Mouse (Mus musculus) fibroblast of lung, adult 2 months (primary cell): Measurements from ENCODE around the gene Nol12.

ENCODE experiments used
- DNase-seq: peaks from one replicate; pipeline ENCODE4 v3.0.0-alpha.2; 2011; ENCODE audit warnings: low read depth

Gene Nol12

GRCm38 (mm10) chr15:78990970-78991525 lies 56.3 kb downstream of the Nol12 start:
- no peak for DNase-seq

GRCm38 (mm10) chr15:78992235-78992634 lies 57.5 kb downstream of the Nol12 start:
- no peak for DNase-seq

GRCm38 (mm10) chr15:78992925-78993324 lies 58.2 kb downstream of the Nol12 start:
- DNase-seq: no peak
